Mouse (Mus musculus) c-Kit-positive CD71-positive TER-119-negative erythroid progenitor cells, embryonic 14.5 days (primary cell): ENCODE measurements around the gene Map3k5.

Source experiments
- DNase-seq: peaks from one replicate; pipeline ENCODE4 v3.0.0-alpha.2; 2013; ENCODE audit warnings: low read depth

The Map3k5 gene

GRCm38 (mm10) chr10:20190139-20190747, 256.0 kb downstream of the Map3k5 start:
- peak; percentile 50 for DNase-seq
